Mouse (Mus musculus): ENCODE data around the gene Ephb1.

GRCm38 (mm10) chr9:102343061-102343460 is 11.4 kb downstream of the Ephb1 start:
- no peak for TF ChIP-seq CTCF (IDR thresholded peaks at IDR 0.05; ENCODE audit: low read depth)
- no peak for TF ChIP-seq EP300 (optimal IDR thresholded peaks at IDR 0.05)
